Mouse (Mus musculus) cerebellum, adult 2 months (tissue): ENCODE data around the gene Palld. TPM values are rescaled to one million over a fixed set of nuclear protein-coding genes. Genes with fewer than 3 reads are reported as not detected.

ENCODE experiments used
- DNase-seq, 2 experiments: peaks; one replicate each; pipeline ENCODE4 v3.0.0; 2021
- H3K27ac ChIP-seq: fragments of 200-500 bp; 2 replicates; pipeline ENCODE4 v1.5.1; 2012; ENCODE audit warnings: low read length, control low read depth, inconsistent platforms; ENCODE audit not compliant: insufficient read depth
- H3K27me3 ChIP-seq: fragments of 200-500 bp; 2 replicates; pipeline ENCODE4 v1.6.1; 2012; ENCODE audit warnings: inconsistent platforms, mild to moderate bottlenecking, low read length, moderate library complexity; ENCODE audit not compliant: control insufficient read depth, insufficient read depth
- H3K4me1 ChIP-seq: fragments of 200-500 bp; 2 replicates; pipeline ENCODE4 v1.6.1; 2011; ENCODE audit warnings: low read length; ENCODE audit not compliant: control insufficient read depth, insufficient read depth
- H3K4me3 ChIP-seq: fragments of 200-500 bp; replicated peaks from 2 replicates; pipeline ENCODE3; 2011; ENCODE audit warnings: mild to moderate bottlenecking, low read depth, low read length, control low read depth; ENCODE audit not compliant: insufficient read depth
- CTCF ChIP-seq: fragments of 200-500 bp; IDR thresholded peaks from 2 replicates; pipeline ENCODE4 v1.5.1; 2011; ENCODE audit warnings: low read depth, mild to moderate bottlenecking, control low read depth, low read length, moderate library complexity, borderline replicate concordance; ENCODE audit not compliant: insufficient read depth
- POLR2A ChIP-seq: fragments of 200-500 bp; IDR thresholded peaks from 2 replicates; pipeline ENCODE4 v1.6.1; 2011; ENCODE audit warnings: low read length, control low read depth, borderline replicate concordance; ENCODE audit not compliant: insufficient read depth
- WGBS: fragments of 180-500 bp; shearing (Covaris S2); methylation state at CpG from one replicate; pipeline ENCODE4 v1.1.7; 2018; 5-methylcytosine and 5-hydroxymethylcytosine counted together
- polyA plus RNA-seq: library from polyadenylated mRNA; depleted of rRNA; stranded (reverse); fragments of >200 nt; gene quantifications from 2 replicates; pipeline ENCODE4 v1.2.3, GENCODE M21; 2012

Gene Palld
- polyA plus RNA-seq, 1 experiment = 5.5 TPM

- Histone ChIP-seq H3K27ac (no peak overlapping the region), H3K27me3 (no peaks in the 10 kb centered on the region), H3K4me3 (no peak overlapping the region), H3K4me1 (no peaks in the 10 kb centered on the region)
- no peak for DNase-seq
- TF ChIP-seq POLR2A (no peak), CTCF (no peak)
These were observed 400.2 kb downstream of the Palld start for GRCm38 (mm10) chr8:61502277-61502676.

- no peak overlapping the region for H3K27ac ChIP-seq
- no peak overlapping the region for H3K4me3 ChIP-seq
- 65% methylated on average over 3 of the region's 3 CpGs for WGBS
- TF ChIP-seq POLR2A (no peak), CTCF (no peak)
- H3K4me1 ChIP-seq = no peaks in the 10 kb centered on the region
- no peak for DNase-seq
- H3K27me3 ChIP-seq = no peaks in the 10 kb centered on the region
These were observed 401.6 kb downstream of the Palld start for GRCm38 (mm10) chr8:61500914-61501313.

- WGBS = 62% methylated on average over 4 of the region's 4 CpGs
- H3K27ac ChIP-seq = no peak overlapping the region
- H3K4me3 ChIP-seq = no peak overlapping the region
- H3K27me3 ChIP-seq = no peaks in the 10 kb centered on the region
- no peak for DNase-seq
- TF ChIP-seq CTCF = no peak
- no peak for TF ChIP-seq POLR2A
- H3K4me1 ChIP-seq = no peaks in the 10 kb centered on the region
These were observed 403.5 kb downstream of the Palld start for GRCm38 (mm10) chr8:61499035-61499434.

GRCm38 (mm10) chr8:61497110-61497509 is 405.4 kb downstream of the Palld start:
- 90% methylated on average over 4 of the region's 4 CpGs for WGBS

GRCm38 (mm10) chr8:61488631-61489030 is 413.9 kb downstream of the Palld start:
- peak in 1 of 2 experiments; percentile 11 for DNase-seq
- H3K27me3 ChIP-seq = no peaks in the 10 kb centered on the region
- H3K4me1 ChIP-seq = no peaks in the 10 kb centered on the region
- 90% methylated on average over 8 of the region's 8 CpGs for WGBS
- H3K27ac ChIP-seq = no peak overlapping the region
- H3K4me3 ChIP-seq = no peak overlapping the region
- TF ChIP-seq CTCF (no peak), POLR2A (no peak)

More at GRCm38 (mm10) chr8:61497110-61497509, 405.4 kb downstream of the Palld start:
- no peaks in the 10 kb centered on the region for H3K4me1 ChIP-seq
- no peak overlapping the region for H3K27ac ChIP-seq
- TF ChIP-seq POLR2A (no peak), CTCF (no peak)
- no peaks in the 10 kb centered on the region for H3K27me3 ChIP-seq
- DNase-seq = no peak
- H3K4me3 ChIP-seq = no peak overlapping the region

GRCm38 (mm10) chr8:61487597-61488156 is 414.8 kb downstream of the Palld start, which contains the start of gene Cbr4:
Gene Cbr4, plus strand, starts transcription at chr8:61487734.
- Histone ChIP-seq H3K27me3 (no peaks in the 10 kb centered on the region), H3K4me1 (no peaks in the 10 kb centered on the region), H3K27ac (peak within 1 kb of the TSS; percentile 47), H3K4me3 (peak within 1 kb of the TSS; percentile 72)
- DNase-seq = peak; percentile 91 to 92
- peak; percentile 91; the same call in 1 of the 2 replicates for TF ChIP-seq POLR2A
- no peak for TF ChIP-seq CTCF
- under 1% methylated on average over 29 of the region's 29 CpGs for WGBS

- Histone ChIP-seq H3K27ac (no peak overlapping the region), H3K27me3 (no peaks in the 10 kb centered on the region), H3K4me1 (no peaks in the 10 kb centered on the region), H3K4me3 (peak overlapping the region; percentile 72)
- 100% methylated on average over 2 of the region's 2 CpGs for WGBS
- DNase-seq = no peak
- no peak for TF ChIP-seq POLR2A
- no peak for TF ChIP-seq CTCF
These were observed 415.5 kb downstream of the Palld start for GRCm38 (mm10) chr8:61486923-61487529.

GRCm38 (mm10) chr8:61480260-61480967 is 422.1 kb downstream of the Palld start:
- TF ChIP-seq CTCF (no peak), POLR2A (no peak)

More at GRCm38 (mm10) chr8:61480260-61480967, 422.1 kb downstream of the Palld start:
- H3K4me1 ChIP-seq = no peaks in the 10 kb centered on the region
- no peaks in the 10 kb centered on the region for H3K27me3 ChIP-seq
- DNase-seq = no peak
- H3K27ac ChIP-seq = no peak overlapping the region
- no peak overlapping the region for H3K4me3 ChIP-seq
- 76% methylated on average over 14 of the region's 14 CpGs for WGBS
